Mouse (Mus musculus) ES-E14 (cell line): ENCODE measurements around the gene Nkx2-3. TPM values are rescaled to one million over a fixed set of nuclear protein-coding genes. Genes with fewer than 3 reads are reported as not detected.

Source experiments
- DNase-seq: peaks from one replicate; pipeline ENCODE4 v3.0.0-alpha.2; 2013; ENCODE audit warnings: low read depth, low spot score
- H3K27ac ChIP-seq: 2 replicates; pipeline ENCODE4 v1.5.1; 2012; ENCODE audit warnings: low read depth, mild to moderate bottlenecking, low read length, moderate library complexity, mixed read lengths; ENCODE audit not compliant: poor library complexity, insufficient read depth, severe bottlenecking
- H3K36me3 ChIP-seq: 2 replicates; pipeline ENCODE4 v1.6.1; 2012; ENCODE audit warnings: mild to moderate bottlenecking, low read length, moderate library complexity, mixed read lengths; ENCODE audit not compliant: control insufficient read depth, poor library complexity, insufficient read depth, severe bottlenecking
- H3K4me1 ChIP-seq, 2 experiments: fragments of 150-350 bp in 1 of 2; sonication (generic) in 1 of 2; 2 replicates each; pipeline ENCODE4 v1.6.1; 2012; ENCODE audit warnings: low read length in 2 of 2, mild to moderate bottlenecking in 1 of 2, mixed read lengths in 1 of 2; ENCODE audit not compliant: control insufficient read depth in 2 of 2, insufficient read depth in 2 of 2, poor library complexity in 1 of 2
- H3K4me3 ChIP-seq, 2 experiments: fragments of 150-350 bp in 1 of 2; sonication (generic) in 1 of 2; 2 replicates each; pipeline ENCODE4 v1.5.1; 2012; ENCODE audit warnings: low read length in 2 of 2, low read depth in 1 of 2, mild to moderate bottlenecking in 1 of 2, mixed read lengths in 1 of 2; ENCODE audit not compliant: insufficient read depth in 1 of 2, poor library complexity in 1 of 2, severe bottlenecking in 1 of 2
- H3K9ac ChIP-seq: 2 replicates; pipeline ENCODE4 v1.6.1; 2012; ENCODE audit warnings: low read depth, mild to moderate bottlenecking, low read length, mixed read lengths; ENCODE audit not compliant: poor library complexity, insufficient read depth, severe bottlenecking
- H3K9me3 ChIP-seq: fragments of 150-350 bp; sonication (generic); 2 replicates; pipeline ENCODE4 v1.6.1; 2012; ENCODE audit warnings: low read depth, mild to moderate bottlenecking, low read length; ENCODE audit not compliant: control insufficient read depth, insufficient read depth
- CHD2 ChIP-seq: IDR thresholded peaks from 2 replicates; pipeline ENCODE4 v1.6.1; 2014; ENCODE audit warnings: mild to moderate bottlenecking, low read depth, low read length, inconsistent platforms
- HCFC1 ChIP-seq: IDR thresholded peaks from 2 replicates; pipeline ENCODE4 v1.6.1; 2012; ENCODE audit warnings: low read length, inconsistent platforms, borderline replicate concordance; ENCODE audit not compliant: insufficient read depth
- MAFK ChIP-seq: IDR thresholded peaks from 2 replicates; pipeline ENCODE4 v1.6.1; 2014; ENCODE audit warnings: mild to moderate bottlenecking, low read depth, low read length, inconsistent platforms; ENCODE audit not compliant: insufficient read depth
- ZC3H11A ChIP-seq: IDR thresholded peaks from 2 replicates; pipeline ENCODE4 v1.6.1; 2012; ENCODE audit warnings: low read depth, mild to moderate bottlenecking, inconsistent platforms, low read length, borderline replicate concordance
- ZNF384 ChIP-seq: IDR thresholded peaks from 2 replicates; pipeline ENCODE4 v1.6.1; 2012; ENCODE audit warnings: low read depth, low read length, inconsistent platforms
- in situ Hi-C, 2 experiments: fragments of 600-800 bp; cut with MboI; formaldehyde crosslinking; loops; one replicate each; pipeline ENCODE4 v1.15.1; 2025; ENCODE audit warnings: low sequenced_read_pairs in 2 of 2, inconsistent platforms in 1 of 2; ENCODE audit not compliant: unreplicated experiment in 2 of 2
- total RNA-seq: library from RNA; depleted of rRNA; stranded (reverse); fragments of 300-350 nt; gene quantifications from 2 replicates; pipeline ENCODE4 v1.2.3, GENCODE M21; 2012

Nkx2-3 gene
- total RNA-seq, 1 experiment, result 0.27 TPM

DNA sequence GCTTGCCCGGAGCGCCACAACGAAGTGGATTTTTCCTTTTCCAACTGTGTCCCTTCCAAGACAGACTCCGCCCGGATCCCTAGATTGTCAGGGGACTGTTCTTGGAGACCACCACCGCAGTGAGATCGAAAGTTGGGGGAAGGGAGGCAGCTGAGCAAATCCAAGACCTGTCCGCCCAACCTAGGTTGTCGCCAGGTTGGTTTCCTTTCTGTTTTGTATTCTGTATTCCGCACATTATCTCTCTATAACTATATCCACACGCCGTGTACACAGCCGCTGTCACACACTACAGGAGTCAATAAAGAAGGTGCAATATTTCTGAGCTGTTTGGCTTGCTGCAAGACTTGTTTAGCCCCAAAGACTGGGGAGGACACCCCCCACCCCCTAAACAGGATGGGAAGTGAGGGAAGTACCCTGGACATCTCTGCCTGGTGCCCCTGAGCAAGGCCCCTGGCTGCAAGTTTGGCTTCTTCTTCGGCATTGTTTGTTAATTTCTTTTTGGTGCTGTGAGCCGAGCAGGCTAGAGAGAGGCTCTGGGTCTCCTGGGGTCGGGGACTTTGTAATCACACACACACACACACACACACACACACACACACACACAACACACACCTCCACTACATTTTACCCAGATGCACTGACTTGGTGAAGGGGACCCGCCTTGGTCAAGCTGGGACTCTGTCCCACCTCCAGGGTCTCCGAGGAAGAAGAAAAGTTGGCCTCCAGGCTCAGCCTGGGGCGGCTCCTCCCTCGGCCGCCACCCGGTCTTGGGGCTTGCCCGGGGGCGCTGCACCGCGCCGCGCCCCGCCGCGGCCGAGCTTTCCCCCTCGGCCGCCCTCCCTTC, 3.7 kb downstream of the Nkx2-3 start:
- H3K9ac ChIP-seq, result no peak overlapping the region
- in situ Hi-C loops, result loop anchor here in 1 of 2 experiments (25.0 kb wide), 2 partner anchors 1547 to 1622 kb away; partner anchors contain the start of genes Lbx1 and Tlx1
- H3K4me3 ChIP-seq, result peak overlapping the region; percentile 23 to 41; a peak in 3 of 4 replicates
- H3K9me3 ChIP-seq, result no peaks in the 10 kb centered on the region
- TF ChIP-seq CHD2 (no peak), MAFK (no peak), ZNF384 (no peak)
- no peak for DNase-seq
- no peak overlapping the region for H3K27ac ChIP-seq
- H3K4me1 ChIP-seq, result peaks cover 0 to 8% of the 10 kb centered on the region in 2 experiments; a peak in 1 of 4 replicates
- H3K36me3 ChIP-seq, result no peaks in the 10 kb centered on the region

DNA sequence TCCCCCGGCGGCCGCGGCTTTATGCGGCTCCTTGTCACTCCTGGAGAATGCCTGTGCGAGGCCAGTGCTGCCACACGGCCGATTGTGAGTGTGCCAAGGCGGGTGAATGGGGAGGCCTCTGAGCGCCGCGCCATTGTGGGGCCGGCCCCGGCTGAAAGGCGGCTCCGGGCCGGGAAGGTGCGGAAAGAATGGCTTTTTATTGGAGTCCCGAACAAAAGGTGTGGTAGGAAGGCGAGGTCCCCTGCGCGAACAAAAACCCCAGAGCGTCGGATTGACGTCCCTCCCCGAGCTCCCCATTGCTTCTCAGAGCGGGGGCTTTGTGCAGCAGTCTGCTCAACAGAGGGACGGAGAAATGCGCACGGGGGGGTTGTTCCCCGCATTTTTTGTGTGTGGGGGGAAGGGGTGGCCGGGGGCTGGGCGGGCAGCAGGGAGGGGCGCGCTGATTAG, 4.3 kb downstream of the Nkx2-3 start:
- Histone ChIP-seq H3K27ac (no peak overlapping the region), H3K4me3 (peak overlapping the region; percentile 23 to 41; a peak in 3 of 4 replicates), H3K4me1 (peaks cover 0 to 8% of the 10 kb centered on the region in 2 experiments; a peak in 1 of 4 replicates), H3K36me3 (no peaks in the 10 kb centered on the region), H3K9ac (no peak overlapping the region), H3K9me3 (no peaks in the 10 kb centered on the region)
- TF ChIP-seq CHD2 (no peak), ZC3H11A (no peak), HCFC1 (0 out of 2 replicates have a peak, but pooled peaks have one; percentile 24)
- DNase-seq, result no peak
- in situ Hi-C loops, result loop anchor here in 1 of 2 experiments (25.0 kb wide), 2 partner anchors 1546 to 1621 kb away; partner anchors contain the start of genes Lbx1 and Tlx1

DNA sequence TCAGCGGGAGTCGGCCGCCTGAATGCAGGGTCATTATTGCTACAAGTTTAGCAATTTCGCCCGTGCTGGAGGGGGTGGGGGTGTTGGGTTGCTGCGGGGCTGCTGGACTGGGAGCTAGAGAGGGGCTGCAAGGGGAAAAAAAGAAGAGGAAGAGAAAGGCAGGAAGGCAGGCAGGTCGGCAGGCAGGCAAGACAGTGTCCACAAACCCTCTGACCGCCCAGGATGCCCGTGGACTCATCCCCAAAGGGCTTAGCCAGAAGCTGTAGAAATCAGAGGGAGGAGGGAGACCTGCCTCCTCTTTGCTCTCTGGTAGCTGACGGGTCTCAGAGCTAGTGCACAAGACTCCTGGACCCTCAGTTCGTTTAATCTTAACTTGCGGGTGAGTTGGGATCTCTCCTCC, 4.8 kb downstream of the Nkx2-3 start:
- TF ChIP-seq CHD2, result no peak
- no peak for TF ChIP-seq HCFC1
- no peak for TF ChIP-seq MAFK
- no peak for TF ChIP-seq ZC3H11A
- no peak for TF ChIP-seq ZNF384
- Histone ChIP-seq H3K9me3 (no peaks in the 10 kb centered on the region), H3K4me1 (peaks cover 0 to 8% of the 10 kb centered on the region in 2 experiments; a peak in 1 of 4 replicates), H3K9ac (no peak overlapping the region), H3K36me3 (no peaks in the 10 kb centered on the region), H3K27ac (no peak overlapping the region), H3K4me3 (peak overlapping the region in 1 of 2 experiments; percentile 41; a peak in 1 of 4 replicates)
- in situ Hi-C loops, result loop anchor here in 1 of 2 experiments (25.0 kb wide), 2 partner anchors 1545 to 1620 kb away; partner anchors contain the start of genes Lbx1 and Tlx1
- DNase-seq, result no peak

DNA sequence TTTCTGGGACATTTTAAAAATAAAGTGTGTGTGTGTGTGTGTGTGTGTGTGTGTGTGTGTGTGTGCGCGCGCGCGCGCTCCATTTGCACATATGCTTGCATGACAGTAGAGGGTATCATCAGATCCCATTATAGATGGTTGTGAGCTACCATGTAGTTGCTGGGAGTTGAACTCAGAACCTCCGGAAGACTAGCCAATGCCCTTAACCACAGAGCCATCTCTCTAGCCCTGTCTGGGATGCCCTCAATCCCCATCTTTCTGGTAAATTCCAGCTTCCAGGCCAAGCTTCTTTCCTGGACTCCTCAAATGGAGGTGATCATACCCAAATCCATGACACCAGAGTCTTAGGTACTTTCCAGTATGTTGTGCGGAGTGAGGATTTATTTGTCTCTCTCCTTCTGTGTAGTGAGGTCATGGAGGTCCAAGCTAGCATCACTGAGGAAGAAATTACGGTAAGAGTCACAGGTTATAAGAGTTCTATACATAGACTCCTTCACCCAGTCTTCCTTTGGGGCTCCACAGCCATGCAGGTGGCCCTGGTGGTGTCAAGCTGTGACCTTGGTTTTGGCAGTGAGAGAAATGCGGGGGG, 5.7 kb downstream of the Nkx2-3 start:
- no peak overlapping the region for H3K27ac ChIP-seq
- peaks cover 0 to 6% of the 10 kb centered on the region in 2 experiments; a peak in 1 of 4 replicates for H3K4me1 ChIP-seq
- in situ Hi-C loops, result loop anchor here in 1 of 2 experiments (25.0 kb wide), 2 partner anchors 1544 to 1619 kb away; partner anchors contain the start of genes Lbx1 and Tlx1
- no peak overlapping the region for H3K4me3 ChIP-seq
- no peaks in the 10 kb centered on the region for H3K36me3 ChIP-seq
- no peak for DNase-seq
- H3K9me3 ChIP-seq, result no peaks in the 10 kb centered on the region
- H3K9ac ChIP-seq, result no peak overlapping the region
- TF ChIP-seq CHD2 (no peak), ZNF384 (no peak), MAFK (no peak), ZC3H11A (no peak), HCFC1 (no peak)
